10 mouse cellular contexts compared by ENCODE assay signal in genomic region chr4:31851006-31851405, GRCm38 (mm10).
A peak's percentile ranks its signal among the peaks of the same experiment; 100 is the strongest.
DNase-seq lines count a peak whose midpoint lies in the region; ATAC-seq and TF ChIP-seq lines count a peak whose summit lies in the region.
"Had no signal": no experiment of that assay in that cellular context is flagged by ENCODE, and none has a peak within 500 bp of the region (broad histone marks: within the 10 kb centered on the region; RNA-seq: fewer than 3 reads in every experiment).

No protein-coding gene starts in this region.

- no peak overlapping the region for H3K27ac ChIP-seq in lung, postnatal 0 days (ENCODE audit: low read length)
- H3K27ac ChIP-seq: limb, embryonic 13.5 days; neural tube, embryonic 13.5 days had no signal

- no peak overlapping the region for H3K9ac ChIP-seq in lung, postnatal 0 days (replicated peaks; ENCODE audit: low read depth)
- H3K9ac ChIP-seq: limb, embryonic 13.5 days; neural tube, embryonic 13.5 days had no signal

- H3K4me2 ChIP-seq in lung, postnatal 0 days (replicated peaks; ENCODE audit: low read depth, low read length), result no peak overlapping the region
- H3K4me2 ChIP-seq: limb, embryonic 13.5 days; neural tube, embryonic 13.5 days had no signal

- H3K4me1 ChIP-seq in lung, postnatal 0 days (ENCODE audit: insufficient read depth, low read depth, low read length), result no peaks in the 10 kb centered on the region
- H3K4me1 ChIP-seq: limb, embryonic 13.5 days; neural tube, embryonic 13.5 days had no signal

- no peaks in the 10 kb centered on the region for H3K36me3 ChIP-seq in lung, postnatal 0 days (ENCODE audit: insufficient read depth, low read length)
- H3K36me3 ChIP-seq: limb, embryonic 13.5 days; neural tube, embryonic 13.5 days had no signal

- H3K9me3 ChIP-seq in lung, postnatal 0 days (ENCODE audit: low read length), result no peaks in the 10 kb centered on the region

- ATAC-seq in lung, postnatal 0 days, result no peak

- DNase-seq in gastrocnemius, postnatal 14 days, result peak; percentile 10
- no peak for DNase-seq in gastrocnemius, postnatal 36 days
- peak; percentile 22 for DNase-seq in lung, postnatal 0 days (ENCODE audit: low spot score)
- no peak for DNase-seq in lung, adult 18-20 months
- peak; percentile 22 for DNase-seq in WW6 (ENCODE audit: low read depth, low spot score)
- DNase-seq in kidney, postnatal 4 days, result peak; percentile 52 to 61
- DNase-seq in liver, result no peak
- no peak for DNase-seq in urinary bladder, postnatal 36 days (ENCODE audit: low spot score in 2 of 2)

- peak; percentile 59 for TF ChIP-seq CTCF in lung, postnatal 0 days (IDR thresholded peaks at IDR 0.05)

- intact Hi-C loops in gastrocnemius, postnatal 14 days (cut with DNase I; ENCODE audit: low total_unique reads), result no loop called here
- intact Hi-C loops in gastrocnemius, postnatal 36 days (cut with DNase I), result no loop called here

- no peak overlapping the region for H3K4me3 ChIP-seq in lung, postnatal 0 days (ENCODE audit: low read depth, low read length)
- H3K4me3 ChIP-seq: limb, embryonic 13.5 days; neural tube, embryonic 13.5 days had no signal

- no peaks in the 10 kb centered on the region for H3K27me3 ChIP-seq in lung, postnatal 0 days (replicated peaks; ENCODE audit: insufficient read depth, low read length)
- H3K27me3 ChIP-seq: limb, embryonic 13.5 days; neural tube, embryonic 13.5 days had no signal

- TF ChIP-seq EP300 in lung, postnatal 0 days (IDR thresholded peaks at IDR 0.05), result no peak

- WGBS in lung, postnatal 0 days, result 45% methylated on average over 3 of the region's 3 CpGs

Comparison
In these comparisons a context has a peak if more than half of its experiments do, and no peak if none do; other contexts are left out.
1. DNase-seq: peak in gastrocnemius, postnatal 14 days (single experiment), lung, postnatal 0 days (single experiment), WW6 (single experiment) and kidney, postnatal 4 days (2 of 2); none in gastrocnemius, postnatal 36 days (0 of 2), lung, adult 18-20 months (0 of 2), liver (single experiment) and urinary bladder, postnatal 36 days (0 of 2).